Mouse (Mus musculus) left cerebral cortex, adult 18-20 months (tissue): ENCODE results near the gene Zan. TPM values are rescaled to one million over a fixed set of nuclear protein-coding genes. Genes with fewer than 3 reads are reported as not detected.

Source experiments
- DNase-seq, 2 experiments: peaks; one replicate each; pipeline ENCODE4 v3.0.0; 2021 to 2022; ENCODE audit warnings: low spot score in 2 of 2, mixed read lengths in 1 of 2
- total RNA-seq, 2 experiments: library from RNA; stranded (reverse); gene quantifications; 2 replicates each; pipeline ENCODE4 v1.2.3; 2021

The Zan gene
- total RNA-seq, 2 experiments from 2014 or later = 0.12 to 0.30 TPM

GRCm38 (mm10) chr5:137352011-137352975, 124.6 kb downstream of the Zan start:
- no peak for DNase-seq

GRCm38 (mm10) chr5:137351394-137351793, 125.5 kb downstream of the Zan start:
- no peak for DNase-seq

GRCm38 (mm10) chr5:137351058-137351380, 125.8 kb downstream of the Zan start:
- DNase-seq = no peak

GRCm38 (mm10) chr5:137350205-137351057, 126.4 kb downstream of the Zan start:
- DNase-seq = no peak

GRCm38 (mm10) chr5:137349384-137350204, 127.3 kb downstream of the Zan start, which contains the start of gene Ephb4:
Gene Ephb4, plus strand, starts transcription at chr5:137350109.
- peak; percentile 20 to 28 for DNase-seq

GRCm38 (mm10) chr5:137348482-137349383, 128.1 kb downstream of the Zan start:
- DNase-seq = no peak

GRCm38 (mm10) chr5:137347856-137348255, 129.0 kb downstream of the Zan start:
- DNase-seq = no peak

GRCm38 (mm10) chr5:137346983-137347382, 129.9 kb downstream of the Zan start:
- no peak for DNase-seq

GRCm38 (mm10) chr5:137346388-137346787, 130.5 kb downstream of the Zan start:
- no peak for DNase-seq

GRCm38 (mm10) chr5:137345821-137346220, 131.0 kb downstream of the Zan start:
- DNase-seq = no peak

GRCm38 (mm10) chr5:137343869-137344268, 133.0 kb downstream of the Zan start:
- no peak for DNase-seq

- no peak for DNase-seq
Observed at GRCm38 (mm10) chr5:137343412-137343811, 133.5 kb downstream of the Zan start.

- no peak for DNase-seq
Observed at GRCm38 (mm10) chr5:137342407-137343012, 134.4 kb downstream of the Zan start.

- no peak for DNase-seq
Observed at GRCm38 (mm10) chr5:137340222-137340621, 136.6 kb downstream of the Zan start.

GRCm38 (mm10) chr5:137339290-137339979, 137.4 kb downstream of the Zan start:
- DNase-seq = no peak

- DNase-seq = no peak
Observed at GRCm38 (mm10) chr5:137338663-137339289, 138.1 kb downstream of the Zan start.

- DNase-seq = peak; percentile 92
Observed at GRCm38 (mm10) chr5:137338256-137338655, 138.6 kb downstream of the Zan start.

- DNase-seq = no peak
Observed at GRCm38 (mm10) chr5:137337190-137337589, 139.7 kb downstream of the Zan start.
